Mouse (Mus musculus) B cell, adult 62 days (primary cell): ENCODE measurements around the gene Coq5. TPM values are rescaled to one million over a fixed set of nuclear protein-coding genes. Genes with fewer than 3 reads are reported as not detected.

Experiments
- total RNA-seq: library from RNA; stranded (reverse); gene quantifications from 4 replicates; pipeline ENCODE4 v1.2.4, GENCODE M21; 2023

Coq5 gene
- 25.8 to 33.2 TPM (median 27.6 TPM) in 4 replicates for total RNA-seq

DNA sequence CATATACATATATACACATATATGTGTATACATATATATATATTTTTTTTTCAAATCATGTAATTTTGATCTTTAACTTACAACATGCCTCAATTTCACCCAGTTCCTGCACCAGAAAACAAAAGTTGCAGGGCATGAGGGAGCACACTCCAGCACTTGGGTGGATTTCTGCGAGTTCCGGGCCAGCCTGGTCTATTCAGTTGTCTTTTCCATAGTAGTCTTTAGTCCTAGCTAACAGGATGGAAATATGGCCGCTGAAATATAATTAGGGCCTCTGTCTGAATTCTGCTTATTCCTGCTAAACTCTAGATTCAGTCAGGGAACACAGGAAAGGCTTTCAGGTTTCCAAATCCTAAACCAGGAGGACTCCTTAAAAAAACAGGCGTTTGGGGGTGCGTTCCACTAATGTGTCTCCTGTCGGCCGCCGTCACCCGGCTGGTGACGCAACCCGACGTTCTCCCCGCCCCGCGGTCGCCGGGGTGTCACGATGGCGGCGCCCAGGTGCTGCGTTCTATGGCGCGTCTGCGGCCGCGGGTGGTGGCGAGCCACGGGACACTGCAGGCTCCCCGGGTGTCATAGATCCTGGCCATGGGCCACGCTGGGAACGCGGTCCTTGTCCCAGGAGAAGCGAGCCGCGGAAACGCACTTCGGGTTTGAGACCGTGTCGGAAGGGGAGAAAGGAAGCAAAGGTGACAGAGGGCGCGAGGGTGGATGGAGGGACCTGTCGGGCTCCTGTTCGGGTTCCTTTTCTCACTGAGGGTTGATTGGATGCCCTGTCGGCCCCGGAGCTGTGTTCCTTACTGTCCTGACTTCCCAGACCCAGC lies at the start of gene Coq5:
TSS of gene Coq5 (plus strand) at position 441 of the 824 bp plus-strand sequence.

DNA sequence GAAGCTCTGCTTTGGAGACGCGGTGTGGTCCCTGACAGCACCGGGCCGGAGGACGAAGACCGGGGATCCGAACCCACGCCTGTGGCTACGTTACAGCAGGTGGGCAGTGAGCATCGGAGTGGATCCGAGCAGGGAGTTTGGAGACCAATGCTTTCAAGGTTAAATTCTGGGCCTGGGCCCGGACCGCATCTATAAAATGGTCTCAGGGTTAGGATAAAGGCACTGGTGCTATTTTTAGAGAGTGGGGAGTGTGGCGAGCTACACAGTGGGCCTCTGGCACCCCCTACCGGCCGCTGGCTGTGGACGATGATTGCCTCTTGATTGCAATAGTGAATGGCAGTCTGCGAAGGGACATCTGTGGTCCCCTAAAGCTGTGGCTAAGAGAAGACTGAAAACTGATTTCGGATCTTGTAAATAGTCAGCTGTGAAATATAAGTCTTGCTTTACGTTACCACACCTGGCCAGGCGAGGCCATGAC lies 43.6 kb upstream of the Coq5 start, which contains the start of gene Pop5:
TSS of gene Pop5 (plus strand) at position 51 of the 478 bp plus-strand sequence.

DNA sequence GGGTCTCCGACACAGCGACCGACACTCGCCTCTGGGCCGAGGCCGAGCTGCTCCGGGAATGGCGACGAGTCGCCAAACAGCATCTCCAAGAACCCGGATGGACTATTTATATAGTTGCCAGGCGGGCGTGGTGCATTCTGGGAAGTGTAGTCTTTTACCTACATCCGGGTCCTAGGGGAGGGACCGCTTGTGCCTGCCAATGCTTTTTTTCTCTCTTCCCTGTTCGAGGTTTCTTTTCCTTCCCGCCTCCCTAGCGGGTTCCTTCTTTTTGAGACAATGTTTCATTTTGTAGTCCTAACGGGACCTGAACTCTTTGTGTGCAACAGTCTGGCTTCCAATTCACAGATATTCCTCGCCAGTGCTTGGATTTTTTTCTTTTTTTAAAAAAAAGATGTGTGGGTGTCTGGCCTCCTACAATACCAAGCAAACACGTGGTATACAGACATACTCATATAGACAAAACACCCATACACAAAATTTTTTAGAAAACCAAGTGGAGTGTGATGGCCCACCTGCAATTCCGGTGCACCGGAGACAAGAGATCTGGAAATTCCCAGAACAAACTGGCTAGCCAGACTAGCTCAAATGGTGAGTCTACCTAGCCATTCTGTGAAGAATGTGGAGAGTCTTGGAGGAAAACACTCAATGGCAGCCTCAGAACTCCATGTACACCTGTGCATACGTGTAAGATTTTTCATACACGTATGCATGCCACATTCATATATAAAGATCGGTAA lies 6.5 kb upstream of the Coq5 start, which contains the start of gene Rnf10:
TSS of gene Rnf10 (minus strand) at position 87 of the 737 bp plus-strand sequence.

DNA sequence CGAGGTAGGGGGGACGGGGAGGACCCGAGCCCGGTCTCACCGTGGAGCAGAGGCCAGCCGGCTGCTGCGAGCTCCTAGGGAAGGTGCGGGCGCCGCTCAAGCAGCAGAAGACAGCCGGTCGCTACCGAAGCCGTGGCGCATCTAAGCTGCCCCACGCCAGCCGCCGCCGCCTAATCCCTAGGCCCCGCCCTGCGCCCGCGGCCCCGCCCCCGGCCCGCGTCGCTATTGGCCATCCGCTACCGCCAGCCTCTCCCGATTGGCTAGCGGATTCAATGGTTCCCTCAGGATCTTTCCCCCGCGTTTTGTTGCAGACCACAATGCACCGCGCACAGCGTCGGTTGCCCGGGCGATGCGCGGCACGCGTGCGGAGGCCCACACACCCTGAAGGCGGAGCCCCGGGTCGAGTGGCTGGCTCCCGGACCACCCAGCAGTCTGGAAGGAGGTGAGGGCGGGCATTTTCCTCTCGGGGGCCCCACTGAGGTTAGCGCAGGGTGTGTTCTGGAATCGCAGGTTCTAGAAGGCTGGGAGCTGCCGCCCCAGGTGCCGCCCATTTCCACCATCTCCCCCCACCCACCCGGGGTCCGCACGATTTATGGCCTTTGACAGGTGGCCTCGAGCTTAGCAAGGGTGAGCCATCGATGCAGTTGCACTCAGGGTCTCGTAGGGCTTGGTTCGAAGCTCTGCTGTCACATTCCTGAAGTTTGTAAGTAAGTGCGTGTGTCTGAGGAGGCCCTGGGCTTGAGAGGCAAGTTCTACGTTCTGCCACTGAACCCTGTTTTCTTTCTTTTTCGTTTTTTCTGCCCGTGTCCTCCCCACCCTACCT lies 21.5 kb downstream of the Coq5 start, which contains the start of gene Dynll1:
TSS of gene Dynll1 (minus strand) at position 208 of the 823 bp plus-strand sequence.

DNA sequence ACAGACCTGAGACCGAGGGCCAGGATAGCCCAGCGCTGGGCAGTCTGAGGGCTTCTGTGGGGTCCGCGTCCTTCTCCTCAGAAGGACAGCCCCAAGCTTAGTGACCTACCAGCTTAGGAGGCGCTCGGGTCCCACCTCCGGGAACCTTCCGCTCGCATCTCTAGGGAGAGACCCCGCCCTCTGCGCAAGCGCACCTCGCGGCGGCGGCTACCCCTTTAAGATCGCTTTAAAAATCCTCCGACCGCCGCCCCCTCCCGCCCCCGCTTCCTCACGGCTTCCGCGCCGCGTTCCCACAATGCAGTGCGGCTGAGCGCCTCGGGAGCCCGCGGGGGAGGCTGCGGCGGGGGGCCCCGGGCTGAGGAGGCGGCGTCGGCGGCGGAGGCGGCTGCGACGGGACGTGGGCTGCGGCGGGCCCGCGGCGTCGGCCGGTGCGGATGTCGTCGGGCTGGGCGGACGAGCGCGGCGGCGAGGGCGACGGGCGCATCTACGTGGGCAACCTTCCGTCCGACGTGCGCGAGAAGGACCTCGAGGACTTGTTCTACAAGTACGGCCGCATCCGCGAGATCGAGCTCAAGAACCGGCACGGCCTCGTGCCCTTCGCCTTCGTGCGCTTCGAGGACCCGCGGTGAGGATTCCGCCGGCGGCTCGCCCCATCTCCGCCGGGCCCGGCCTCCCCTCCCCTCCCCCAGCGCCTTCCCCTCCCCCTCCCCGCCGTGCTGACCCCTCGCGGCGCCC lies 47.6 kb downstream of the Coq5 start, which contains the start of gene Srsf9:
TSS of gene Srsf9 (plus strand) at position 303 of the 735 bp plus-strand sequence.

DNA sequence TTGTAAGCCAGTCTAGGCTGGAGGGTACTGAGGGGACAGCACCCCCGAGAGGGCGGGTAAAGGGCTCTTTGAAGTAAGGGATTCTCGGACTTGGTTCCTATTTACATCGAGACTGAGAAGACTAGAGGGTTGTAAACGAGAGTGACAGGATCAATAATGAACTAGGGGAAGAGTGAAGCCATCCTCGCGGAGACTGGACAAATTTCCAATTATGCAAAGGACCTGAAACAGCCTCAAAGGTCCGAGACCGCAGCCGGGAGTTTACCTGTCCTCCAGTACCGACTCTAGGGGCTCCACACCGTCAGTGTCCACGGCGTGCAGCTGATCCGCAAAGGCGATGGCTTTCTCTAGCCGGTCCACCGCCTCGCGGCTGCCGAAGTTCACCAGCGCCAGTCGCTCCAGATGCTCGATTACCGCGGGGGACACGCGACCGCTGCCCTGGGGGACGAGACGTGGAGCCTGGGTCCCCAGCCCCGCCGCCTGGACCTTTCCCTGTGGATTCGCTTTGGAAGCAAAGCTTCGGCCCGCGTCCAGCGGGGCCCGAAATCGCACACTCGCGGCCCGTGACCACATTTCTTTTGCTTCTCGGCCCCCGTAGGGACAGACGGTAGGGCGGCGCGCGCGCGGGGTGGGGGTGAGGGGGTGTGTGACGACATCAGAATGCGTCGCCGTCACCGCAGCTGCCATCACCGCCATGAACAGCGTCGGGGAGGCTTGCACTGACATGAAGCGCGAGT lies 61.3 kb downstream of the Coq5 start, which contains the start of the genes Gatc and Triap1:
TSS of gene Gatc (minus strand) at position 602 of the 737 bp plus-strand sequence.
TSS of gene Triap1 (plus strand) at position 649 of the 737 bp plus-strand sequence.

Other genes with a start within 250 kb of the Coq5 start
- gene Gm10401, start 181.4 kb upstream of the Coq5 start, total RNA-seq: not detected in 4 replicates
- gene Acads, start 160.3 kb upstream of the Coq5 start, total RNA-seq: 16.6 to 22.9 TPM (median 18.8 TPM) in 4 replicates
- 33.6 to 38.2 TPM (median 36.3 TPM) in 4 replicates for gene Unc119b, start 144.7 kb upstream of the Coq5 start, total RNA-seq
- gene Mlec, start 121.5 kb upstream of the Coq5 start, total RNA-seq: 74.1 to 89.1 TPM (median 75.2 TPM) in 4 replicates
- gene Cabp1, start 85.3 kb upstream of the Coq5 start, total RNA-seq: 0.29 to 0.79 TPM in 2 of 4 replicates, not detected in the others
- 36.4 to 44.0 TPM (median 37.7 TPM) in 4 replicates for gene Pop5, start 43.8 kb upstream of the Coq5 start, total RNA-seq
- 134 to 148 TPM (median 145 TPM) in 4 replicates for gene Rnf10, start 6.8 kb upstream of the Coq5 start, total RNA-seq
- gene Dynll1, start 21.3 kb downstream of the Coq5 start, total RNA-seq: 249 to 290 TPM (median 276 TPM) in 4 replicates
- 66.4 to 73.2 TPM (median 69.7 TPM) in 4 replicates for gene Srsf9, start 47.5 kb downstream of the Coq5 start, total RNA-seq
- 7.9 to 10.5 TPM (median 9.3 TPM) in 4 replicates for gene Gatc, start 61.5 kb downstream of the Coq5 start, total RNA-seq
- 15.3 to 20.9 TPM (median 19.2 TPM) in 4 replicates for gene Triap1, start 61.6 kb downstream of the Coq5 start, total RNA-seq
- 183 to 211 TPM (median 197 TPM) in 4 replicates for gene Cox6a1, start 69.3 kb downstream of the Coq5 start, total RNA-seq
- not detected in 4 replicates for gene Msi1, start 149.9 kb downstream of the Coq5 start, total RNA-seq
- gene Pla2g1b, start 186.6 kb downstream of the Coq5 start, total RNA-seq: not detected in 4 replicates
- gene Sirt4, start 205.1 kb downstream of the Coq5 start, total RNA-seq: 13.4 to 17.4 TPM (median 14.4 TPM) in 4 replicates
- gene Pxn, start 227.0 kb downstream of the Coq5 start, total RNA-seq: 69.9 to 83.9 TPM (median 79.3 TPM) in 4 replicates